8 mouse cellular contexts compared by ENCODE assay signal in the genomic region with DNA sequence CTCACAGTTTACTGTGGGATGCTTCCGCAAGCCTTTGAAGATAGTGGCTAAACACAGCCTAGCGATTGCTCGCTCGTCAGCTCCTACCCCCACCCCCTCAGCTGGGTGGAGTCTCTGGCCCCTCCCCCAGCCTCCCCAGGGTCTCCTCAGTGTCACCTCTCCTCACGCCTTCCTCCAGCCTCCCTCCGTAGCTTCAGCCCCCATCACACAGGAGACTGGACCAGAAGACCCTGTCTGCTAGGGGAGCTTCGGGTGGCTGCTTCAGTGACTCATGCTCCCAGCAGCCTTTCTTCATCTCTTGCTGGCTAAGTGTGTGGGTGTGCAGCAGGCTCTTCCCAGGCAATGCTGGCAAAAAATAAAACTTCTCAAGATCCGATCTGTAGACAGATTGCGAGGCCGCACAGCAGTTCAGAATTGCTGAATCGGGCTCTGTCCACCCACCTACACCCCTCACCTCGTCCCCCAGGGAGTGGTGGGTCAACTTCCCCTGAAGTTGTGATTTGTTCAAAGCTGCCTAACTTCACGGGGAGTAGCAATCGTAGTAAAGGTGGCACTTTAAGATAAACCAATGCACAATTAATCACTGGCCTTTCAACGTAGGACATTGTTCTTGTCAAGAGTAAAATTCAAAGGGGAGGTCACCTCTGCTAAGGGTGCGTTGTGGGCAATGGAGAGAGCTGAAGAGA.
DNase-seq lines count a peak whose midpoint lies in the region; ATAC-seq and TF ChIP-seq lines count a peak whose summit lies in the region.

No protein-coding gene starts in this region.

- H3K36me3 ChIP-seq in forebrain, embryonic 14.5 days (ENCODE audit: control insufficient read depth, insufficient read depth, low read length), result no peaks in the 10 kb centered on the region
- no peaks in the 10 kb centered on the region for H3K36me3 ChIP-seq in hindbrain, embryonic 14.5 days (replicated peaks; ENCODE audit: control insufficient read depth, insufficient read depth)
- no peaks in the 10 kb centered on the region for H3K36me3 ChIP-seq in limb, embryonic 11.5 days (ENCODE audit: control insufficient read depth, insufficient read depth, low read length)
- no peaks in the 10 kb centered on the region for H3K36me3 ChIP-seq in midbrain, postnatal 0 days (ENCODE audit: insufficient read depth, low read length)

- no peak for TF ChIP-seq CTCF in midbrain, postnatal 0 days (IDR thresholded peaks at IDR 0.05)

- H3K9me3 ChIP-seq in forebrain, embryonic 14.5 days (replicated peaks; ENCODE audit: control insufficient read depth, low read length), result no peaks in the 10 kb centered on the region
- H3K9me3 ChIP-seq in hindbrain, embryonic 14.5 days (ENCODE audit: control insufficient read depth, low read length), result no peaks in the 10 kb centered on the region
- H3K9me3 ChIP-seq in limb, embryonic 11.5 days (ENCODE audit: control insufficient read depth, low read length), result no peaks in the 10 kb centered on the region
- H3K9me3 ChIP-seq in midbrain, postnatal 0 days (ENCODE audit: low read length), result no peaks in the 10 kb centered on the region

- H3K4me1 ChIP-seq in forebrain, embryonic 14.5 days (ENCODE audit: control insufficient read depth, insufficient read depth, low read length), result no peaks in the 10 kb centered on the region
- peaks cover 5% of the 10 kb centered on the region; the same call in 1 of the 2 replicates for H3K4me1 ChIP-seq in hindbrain, embryonic 14.5 days (replicated peaks; ENCODE audit: control insufficient read depth, insufficient read depth, low read length)
- H3K4me1 ChIP-seq in limb, embryonic 11.5 days (ENCODE audit: control insufficient read depth, insufficient read depth, low read length), result peaks cover 7% of the 10 kb centered on the region
- no peaks in the 10 kb centered on the region for H3K4me1 ChIP-seq in midbrain, postnatal 0 days (ENCODE audit: insufficient read depth, low read length)

- no peak overlapping the region for H3K4me3 ChIP-seq in forebrain, embryonic 14.5 days (ENCODE audit: low read depth, low read length)
- H3K4me3 ChIP-seq in hindbrain, embryonic 14.5 days (replicated peaks; ENCODE audit: low read length), result no peak overlapping the region
- no peak overlapping the region for H3K4me3 ChIP-seq in limb, embryonic 11.5 days (ENCODE audit: low read depth, low read length)
- H3K4me3 ChIP-seq in midbrain, postnatal 0 days (ENCODE audit: low read depth, low read length), result no peak overlapping the region

- peak; percentile 61; the same call in 1 of the 2 replicates for ATAC-seq in forebrain, embryonic 14.5 days
- no peak for ATAC-seq in hindbrain, embryonic 14.5 days (ENCODE audit: low FRiP score)
- no peak for ATAC-seq in limb, embryonic 11.5 days (ENCODE audit: insufficient number of reproducible peaks, low FRiP score, low TSS enrichment, low read depth)
- ATAC-seq in midbrain, postnatal 0 days (ENCODE audit: low FRiP score), result no peak

- H3K9ac ChIP-seq in forebrain, embryonic 14.5 days (ENCODE audit: low read length), result no peak overlapping the region
- H3K9ac ChIP-seq in hindbrain, embryonic 14.5 days, result no peak overlapping the region; the same call in 1 of the 2 replicates
- H3K9ac ChIP-seq in limb, embryonic 11.5 days (ENCODE audit: low read length), result 0 out of 2 replicates have a peak overlapping the region, but pooled peaks have one; percentile 45
- H3K9ac ChIP-seq in midbrain, postnatal 0 days (replicated peaks; ENCODE audit: low read length, poor library complexity, severe bottlenecking), result no peak overlapping the region

- DNase-seq in CD4-positive helper T cell, adult 2 months (ENCODE audit: low read depth, low spot score), result peak; percentile 26
- peak; percentile 86 for DNase-seq in ZHBTc4 (ENCODE audit: low read depth, low spot score)
- DNase-seq in forebrain, embryonic 14.5 days (ENCODE audit: low spot score), result peak; percentile 33
- no peak for DNase-seq in hindbrain, embryonic 14.5 days (ENCODE audit: low spot score)
- DNase-seq in limb, embryonic 11.5 days (ENCODE audit: low spot score), result peak; percentile 61
- peak; percentile 5 for DNase-seq in midbrain, postnatal 0 days (ENCODE audit: low spot score)
- peak; percentile 71 for DNase-seq in testis, postnatal 10 days (ENCODE audit: low spot score)
- no peak for DNase-seq in spleen, postnatal 14 days (ENCODE audit: low spot score in 2 of 2)

- no peak overlapping the region for H3K27ac ChIP-seq in forebrain, embryonic 14.5 days (ENCODE audit: low read depth, low read length)
- peak overlapping the region; percentile 20; the same call in 1 of the 2 replicates for H3K27ac ChIP-seq in hindbrain, embryonic 14.5 days
- H3K27ac ChIP-seq in limb, embryonic 11.5 days (replicated peaks; ENCODE audit: low read depth, low read length), result no peak overlapping the region
- no peak overlapping the region for H3K27ac ChIP-seq in midbrain, postnatal 0 days (ENCODE audit: low read depth, low read length)

- WGBS in forebrain, embryonic 14.5 days, result 15% methylated on average over 16 of the region's 16 CpGs
- WGBS in hindbrain, embryonic 14.5 days, result 5% methylated on average over 16 of the region's 16 CpGs
- 7% methylated on average over 16 of the region's 16 CpGs for WGBS in limb, embryonic 11.5 days
- WGBS in midbrain, postnatal 0 days, result 16% methylated on average over 16 of the region's 16 CpGs

- no peaks in the 10 kb centered on the region for H3K27me3 ChIP-seq in forebrain, embryonic 14.5 days (replicated peaks; ENCODE audit: control insufficient read depth, insufficient read depth, low read length)
- H3K27me3 ChIP-seq in hindbrain, embryonic 14.5 days (ENCODE audit: control insufficient read depth, insufficient read depth, low read length), result no peaks in the 10 kb centered on the region
- no peaks in the 10 kb centered on the region for H3K27me3 ChIP-seq in limb, embryonic 11.5 days (ENCODE audit: control insufficient read depth, insufficient read depth, low read length)
- H3K27me3 ChIP-seq in midbrain, postnatal 0 days (ENCODE audit: insufficient read depth, low read length), result no peaks in the 10 kb centered on the region

- H3K4me2 ChIP-seq in forebrain, embryonic 14.5 days (ENCODE audit: low read length), result peak overlapping the region; percentile 36
- H3K4me2 ChIP-seq in hindbrain, embryonic 14.5 days (replicated peaks), result peak overlapping the region; percentile 34
- H3K4me2 ChIP-seq in limb, embryonic 11.5 days (ENCODE audit: low read depth, severe bottlenecking), result peak overlapping the region; percentile 32; the same call in 1 of the 2 replicates
- H3K4me2 ChIP-seq in midbrain, postnatal 0 days (ENCODE audit: low read depth, low read length, poor library complexity, severe bottlenecking), result peak overlapping the region; percentile 29

Comparison
In these comparisons a context has a peak if more than half of its experiments do, and no peak if none do; other contexts are left out.
1. DNase-seq: peak in CD4-positive helper T cell, adult 2 months (single experiment), ZHBTc4 (single experiment), forebrain, embryonic 14.5 days (single experiment), limb, embryonic 11.5 days (single experiment), midbrain, postnatal 0 days (single experiment) and testis, postnatal 10 days (single experiment); none in hindbrain, embryonic 14.5 days (single experiment) and spleen, postnatal 14 days (0 of 2).
2. Peak in every context shown above with its lines, with median percentiles within 50 percentile points of each other: H3K4me2 ChIP-seq.